Mouse (Mus musculus) limb, embryonic 15.5 days (tissue): ENCODE results near the gene Gorasp1. TPM values are rescaled to one million over a fixed set of nuclear protein-coding genes. Genes with fewer than 3 reads are reported as not detected.

Experiments used
- ATAC-seq: fragments of 200-750 bp; cut with Nextera tagmentation; 2 replicates; pipeline ENCODE4 v1.8.0; 2017; ENCODE audit warnings: low read depth, moderate TSS enrichment; ENCODE audit not compliant: insufficient number of reproducible peaks, low FRiP score, low TSS enrichment
- H3K27ac ChIP-seq: fragments of 300-500 bp; sonication (generic); 2 replicates; pipeline ENCODE4 v1.5.1; 2015; ENCODE audit warnings: moderate library complexity, mild to moderate bottlenecking, inconsistent platforms
- H3K27me3 ChIP-seq: fragments of 300-500 bp; sonication (generic); 2 replicates; pipeline ENCODE4 v1.6.1; 2015; ENCODE audit warnings: inconsistent platforms
- H3K36me3 ChIP-seq: fragments of 300-500 bp; sonication (generic); 2 replicates; pipeline ENCODE4 v1.6.1; 2015; ENCODE audit warnings: inconsistent platforms
- H3K4me1 ChIP-seq: fragments of 300-500 bp; sonication (generic); 2 replicates; pipeline ENCODE4 v1.6.1; 2015; ENCODE audit warnings: inconsistent platforms
- H3K4me2 ChIP-seq: fragments of 300-500 bp; sonication (generic); 2 replicates; pipeline ENCODE4 v1.6.1; 2015; ENCODE audit warnings: mild to moderate bottlenecking, inconsistent platforms
- H3K4me3 ChIP-seq: fragments of 300-500 bp; sonication (generic); 2 replicates; pipeline ENCODE4 v1.5.1; 2015; ENCODE audit warnings: mild to moderate bottlenecking, inconsistent platforms
- H3K9ac ChIP-seq: fragments of 300-500 bp; sonication (generic); 2 replicates; pipeline ENCODE4 v1.6.1; 2015; ENCODE audit warnings: inconsistent platforms
- H3K9me3 ChIP-seq: fragments of 300-500 bp; sonication (generic); 2 replicates; pipeline ENCODE4 v1.6.1; 2016; ENCODE audit warnings: inconsistent platforms
- WGBS: fragments of 180-500 bp; shearing (Covaris S2); methylation state at CpG from one replicate; pipeline ENCODE4 v1.1.7; 2015; 5-methylcytosine and 5-hydroxymethylcytosine counted together
- polyA plus RNA-seq: library from polyadenylated mRNA; unstranded; fragments of >200 nt; fragmentation: Nextera tagmentation; extraction: Ambion mirVana; gene quantifications from 2 replicates; pipeline ENCODE4 v1.2.1, GENCODE M21; 2015

The Gorasp1 gene
- polyA plus RNA-seq, 1 experiment from 2014 or later = 35.5 TPM

DNA sequence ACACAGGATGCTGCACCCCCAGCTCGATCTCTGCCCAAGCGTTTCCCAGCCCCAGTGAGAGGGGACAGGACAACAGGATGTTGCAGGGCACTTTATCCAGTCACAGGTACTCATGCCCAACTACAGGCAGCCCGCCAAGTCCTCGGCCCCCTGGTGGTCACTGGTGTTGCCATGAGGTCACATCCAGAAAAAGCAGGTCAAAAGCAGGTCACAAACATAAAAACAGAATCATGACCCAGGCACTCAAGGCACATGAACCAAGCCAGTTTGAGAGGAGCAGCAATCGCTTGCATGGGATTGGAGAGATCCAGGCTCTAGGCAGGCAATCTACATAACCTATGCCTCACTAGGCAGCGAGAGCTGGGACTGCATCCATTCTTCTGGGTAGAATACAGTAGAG lies 32.9 kb upstream of the Gorasp1 start:
- WGBS = 44% methylated on average over 6 of the region's 6 CpGs
- Histone ChIP-seq H3K4me3 (no peak overlapping the region), H3K36me3 (peaks cover 31% of the 10 kb centered on the region), H3K27me3 (no peaks in the 10 kb centered on the region), H3K4me2 (no peak overlapping the region), H3K4me1 (peaks cover 20% of the 10 kb centered on the region), H3K9me3 (no peaks in the 10 kb centered on the region), H3K9ac (no peak overlapping the region), H3K27ac (peak overlapping the region; percentile 77)
- no peak for ATAC-seq

GRCm38 (mm10) chr9:119969811-119970210 lies 32.4 kb upstream of the Gorasp1 start:
- H3K36me3 ChIP-seq = peaks cover 27% of the 10 kb centered on the region
- H3K4me2 ChIP-seq = no peak overlapping the region
- no peaks in the 10 kb centered on the region for H3K27me3 ChIP-seq
- peaks cover 20% of the 10 kb centered on the region for H3K4me1 ChIP-seq
- no peak for ATAC-seq
- 75% methylated on average over 7 of the region's 7 CpGs for WGBS
- H3K9ac ChIP-seq = no peak overlapping the region
- H3K27ac ChIP-seq = peak overlapping the region; percentile 77; the same call in 1 of the 2 replicates
- H3K9me3 ChIP-seq = no peaks in the 10 kb centered on the region
- no peak overlapping the region for H3K4me3 ChIP-seq

DNA sequence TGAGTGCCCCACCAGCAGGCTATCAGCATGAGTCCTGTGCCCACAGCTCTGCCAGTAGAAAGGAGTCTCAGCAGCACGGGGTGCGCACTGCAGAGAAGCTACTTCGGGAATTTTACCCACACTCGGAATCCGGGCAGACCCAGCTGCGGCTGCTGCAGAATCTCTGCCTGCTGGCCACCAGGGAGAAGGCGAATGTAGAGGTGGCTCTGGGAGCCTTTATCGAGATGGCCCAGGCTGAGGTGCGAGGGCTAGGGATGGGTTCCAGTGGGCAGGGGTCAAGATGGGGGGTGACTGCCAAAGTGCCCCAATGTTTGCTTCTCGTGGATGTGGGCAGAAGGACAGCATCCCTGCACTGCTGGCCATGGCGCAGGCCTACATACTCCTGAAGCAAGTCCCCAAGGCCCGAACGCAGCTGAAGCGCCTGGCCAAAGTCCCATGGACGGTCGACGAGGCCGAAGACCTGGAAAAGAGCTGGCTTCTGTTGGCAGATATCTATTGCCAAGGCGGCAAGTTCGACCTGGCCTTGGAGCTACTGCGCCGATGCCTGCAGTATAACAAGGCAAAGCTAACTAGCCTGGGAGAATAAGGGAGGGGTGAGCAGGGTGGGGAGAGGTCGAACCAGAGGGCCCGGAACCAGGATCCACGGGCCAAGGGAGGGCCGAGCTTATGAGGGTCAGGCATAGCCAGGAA lies 29.0 kb upstream of the Gorasp1 start:
- Histone ChIP-seq H3K9ac (no peak overlapping the region), H3K9me3 (no peaks in the 10 kb centered on the region), H3K27ac (no peak overlapping the region), H3K4me3 (no peak overlapping the region), H3K4me2 (no peak overlapping the region), H3K4me1 (peaks cover 31% of the 10 kb centered on the region), H3K36me3 (no peaks in the 10 kb centered on the region), H3K27me3 (no peaks in the 10 kb centered on the region)
- no peak for ATAC-seq
- 88% methylated on average over 26 of the region's 26 CpGs for WGBS

DNA sequence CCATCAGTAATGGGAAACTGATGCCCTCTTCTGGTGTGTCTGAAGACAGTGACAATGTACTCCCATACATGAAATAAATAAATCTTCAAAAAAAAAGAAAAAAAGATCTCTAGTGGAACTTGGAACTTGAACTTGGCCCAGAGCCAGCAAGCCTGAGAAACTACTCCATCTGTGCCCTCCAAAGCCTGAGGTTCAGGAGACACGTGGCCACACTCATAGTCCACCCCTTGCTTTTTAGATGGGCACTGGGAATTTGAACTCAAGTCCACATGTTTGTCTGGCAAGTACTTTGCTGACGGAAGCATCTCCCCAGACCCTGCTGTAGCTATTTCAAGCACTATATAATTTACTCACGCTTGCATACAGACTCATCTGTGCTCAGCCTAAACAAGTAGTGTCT lies 27.8 kb upstream of the Gorasp1 start:
- Histone ChIP-seq H3K27ac (no peak overlapping the region), H3K4me2 (no peak overlapping the region)

DNA sequence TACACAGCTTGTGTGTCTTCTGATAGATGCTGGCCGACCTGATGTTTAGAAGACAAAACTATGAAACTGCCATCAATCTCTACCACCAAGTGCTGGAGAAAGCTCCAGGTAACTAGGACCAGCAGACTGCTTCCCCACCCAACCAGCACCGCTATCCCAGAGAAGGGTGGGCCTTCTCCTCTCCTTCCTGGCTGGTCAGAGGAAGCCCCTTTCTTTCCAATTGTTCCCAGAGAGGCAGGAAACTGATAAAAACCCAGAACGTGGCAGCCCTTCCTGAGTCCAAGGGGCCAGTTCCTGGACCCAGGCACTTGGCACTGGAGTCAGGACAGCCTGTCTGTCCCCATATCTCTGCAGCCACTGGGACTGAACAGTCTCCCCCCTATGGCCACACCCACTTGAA lies 26.8 kb upstream of the Gorasp1 start:
- WGBS = 77% methylated on average over 3 of the region's 3 CpGs
- no peak for ATAC-seq
- no peaks in the 10 kb centered on the region for H3K27me3 ChIP-seq
- H3K4me2 ChIP-seq = no peak overlapping the region
- H3K9me3 ChIP-seq = no peaks in the 10 kb centered on the region
- no peak overlapping the region for H3K4me3 ChIP-seq
- H3K36me3 ChIP-seq = no peaks in the 10 kb centered on the region
- no peak overlapping the region for H3K27ac ChIP-seq
- no peak overlapping the region for H3K9ac ChIP-seq
- H3K4me1 ChIP-seq = peaks cover 15% of the 10 kb centered on the region

More for the DNA sequence above, 27.8 kb upstream of the Gorasp1 start:
- Histone ChIP-seq H3K9ac (no peak overlapping the region), H3K4me3 (no peak overlapping the region), H3K36me3 (no peaks in the 10 kb centered on the region), H3K27me3 (no peaks in the 10 kb centered on the region), H3K9me3 (no peaks in the 10 kb centered on the region), H3K4me1 (peaks cover 19% of the 10 kb centered on the region)
- 62% methylated on average over 3 of the region's 3 CpGs for WGBS
- no peak for ATAC-seq

- WGBS = 16% methylated on average over 21 of the region's 21 CpGs
- peak overlapping the region; percentile 10; the same call in 1 of the 2 replicates for H3K9ac ChIP-seq
These were observed 25.8 kb upstream of the Gorasp1 start for GRCm38 (mm10) chr9:119962987-119963667.

GRCm38 (mm10) chr9:119962216-119962615 lies 24.9 kb upstream of the Gorasp1 start:
- H3K27ac ChIP-seq = no peak overlapping the region
- H3K4me2 ChIP-seq = no peak overlapping the region
- ATAC-seq = no peak
- peaks cover 15% of the 10 kb centered on the region for H3K4me1 ChIP-seq
- H3K36me3 ChIP-seq = no peaks in the 10 kb centered on the region
- H3K27me3 ChIP-seq = no peaks in the 10 kb centered on the region
- H3K9ac ChIP-seq = no peak overlapping the region
- no peak overlapping the region for H3K4me3 ChIP-seq
- H3K9me3 ChIP-seq = no peaks in the 10 kb centered on the region
- 45% methylated on average over 4 of the region's 4 CpGs for WGBS

More at GRCm38 (mm10) chr9:119962987-119963667, 25.8 kb upstream of the Gorasp1 start:
- ATAC-seq = no peak
- no peaks in the 10 kb centered on the region for H3K9me3 ChIP-seq
- H3K27me3 ChIP-seq = no peaks in the 10 kb centered on the region
- H3K36me3 ChIP-seq = no peaks in the 10 kb centered on the region
- H3K27ac ChIP-seq = no peak overlapping the region
- H3K4me2 ChIP-seq = 0 out of 2 replicates have a peak overlapping the region, but pooled peaks have one; percentile 24
- H3K4me3 ChIP-seq = peak overlapping the region; percentile 9; the same call in 1 of the 2 replicates
- peaks cover 15% of the 10 kb centered on the region for H3K4me1 ChIP-seq

DNA sequence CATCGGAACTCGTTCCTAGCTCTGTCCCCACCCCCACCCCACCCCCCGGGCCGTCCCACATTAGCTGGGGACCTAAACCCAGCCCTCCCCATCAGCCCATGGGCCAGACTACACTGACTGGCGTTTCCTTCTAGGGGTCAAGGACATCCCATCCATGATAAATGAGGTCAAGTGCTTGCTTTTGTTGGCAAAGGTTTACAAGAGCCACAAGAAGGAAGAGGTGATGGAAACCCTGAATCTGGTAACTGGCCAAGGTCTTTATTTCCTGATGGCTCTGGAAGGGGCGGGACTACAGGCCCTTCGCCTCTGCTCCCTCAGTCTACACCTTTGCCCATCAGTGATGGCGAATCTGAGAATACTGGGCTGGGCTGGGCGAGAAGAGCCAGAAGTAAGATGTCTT lies 21.5 kb upstream of the Gorasp1 start:
- Histone ChIP-seq H3K27ac (no peak overlapping the region), H3K9ac (no peak overlapping the region), H3K36me3 (no peaks in the 10 kb centered on the region), H3K4me1 (peaks cover 15% of the 10 kb centered on the region), H3K27me3 (no peaks in the 10 kb centered on the region), H3K4me3 (no peak overlapping the region), H3K4me2 (no peak overlapping the region), H3K9me3 (no peaks in the 10 kb centered on the region)
- WGBS = 65% methylated on average over 9 of the region's 9 CpGs
- no peak for ATAC-seq

GRCm38 (mm10) chr9:119951388-119951787 lies 14.0 kb upstream of the Gorasp1 start:
- H3K4me3 ChIP-seq = no peak overlapping the region
- no peak overlapping the region for H3K9ac ChIP-seq
- no peaks in the 10 kb centered on the region for H3K9me3 ChIP-seq
- 82% methylated on average over 9 of the region's 9 CpGs for WGBS
- H3K36me3 ChIP-seq = no peaks in the 10 kb centered on the region
- H3K27me3 ChIP-seq = no peaks in the 10 kb centered on the region
- ATAC-seq = no peak
- H3K4me2 ChIP-seq = no peak overlapping the region
- no peak overlapping the region for H3K27ac ChIP-seq
- peaks cover 5% of the 10 kb centered on the region; the same call in 1 of the 2 replicates for H3K4me1 ChIP-seq

DNA sequence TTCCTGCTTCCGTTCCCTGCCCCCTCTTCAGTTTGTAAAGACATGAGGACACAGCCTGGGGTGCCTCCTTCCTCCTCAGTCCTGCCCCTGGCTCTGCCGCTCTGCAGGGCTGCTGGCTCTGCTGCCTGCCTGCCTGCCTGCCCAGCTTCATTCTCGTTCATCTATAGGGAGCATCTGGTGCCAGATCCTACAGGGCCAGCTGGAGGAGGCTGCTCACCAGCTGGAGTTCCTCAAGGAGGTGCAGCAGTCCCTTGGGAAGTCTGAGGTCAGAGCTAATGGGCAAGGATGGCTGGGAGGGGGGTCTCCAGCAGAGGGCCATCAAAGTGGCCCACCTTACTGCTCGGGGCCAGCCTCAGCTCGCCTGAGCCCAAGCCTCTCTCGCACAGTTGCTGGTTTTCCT lies 13.1 kb upstream of the Gorasp1 start:
- ATAC-seq = no peak
- WGBS = 34% methylated on average over 6 of the region's 6 CpGs
- H3K4me2 ChIP-seq = no peak overlapping the region

GRCm38 (mm10) chr9:119948804-119949203 lies 11.4 kb upstream of the Gorasp1 start:
- no peak for ATAC-seq
- Histone ChIP-seq H3K9me3 (no peaks in the 10 kb centered on the region), H3K27ac (no peak overlapping the region), H3K27me3 (no peaks in the 10 kb centered on the region), H3K36me3 (no peaks in the 10 kb centered on the region), H3K4me3 (no peak overlapping the region), H3K9ac (no peak overlapping the region), H3K4me1 (peaks cover 5% of the 10 kb centered on the region; the same call in 1 of the 2 replicates), H3K4me2 (no peak overlapping the region)
- WGBS = 31% methylated on average over 3 of the region's 3 CpGs

More for the DNA sequence above, 13.1 kb upstream of the Gorasp1 start:
- Histone ChIP-seq H3K36me3 (no peaks in the 10 kb centered on the region), H3K9me3 (no peaks in the 10 kb centered on the region), H3K4me3 (no peak overlapping the region), H3K9ac (no peak overlapping the region), H3K27me3 (no peaks in the 10 kb centered on the region), H3K4me1 (peaks cover 5% of the 10 kb centered on the region; the same call in 1 of the 2 replicates), H3K27ac (no peak overlapping the region)

GRCm38 (mm10) chr9:119945173-119945900 lies 8.0 kb upstream of the Gorasp1 start:
- Histone ChIP-seq H3K9me3 (no peaks in the 10 kb centered on the region), H3K4me1 (peaks cover 16% of the 10 kb centered on the region), H3K27me3 (no peaks in the 10 kb centered on the region), H3K4me2 (no peak overlapping the region), H3K36me3 (no peaks in the 10 kb centered on the region), H3K4me3 (no peak overlapping the region), H3K9ac (no peak overlapping the region), H3K27ac (no peak overlapping the region)
- WGBS = 73% methylated on average over 12 of the region's 12 CpGs
- ATAC-seq = no peak
